Mouse (Mus musculus): Measurements from ENCODE around the gene Gm10320.

Gm10320 gene

DNA sequence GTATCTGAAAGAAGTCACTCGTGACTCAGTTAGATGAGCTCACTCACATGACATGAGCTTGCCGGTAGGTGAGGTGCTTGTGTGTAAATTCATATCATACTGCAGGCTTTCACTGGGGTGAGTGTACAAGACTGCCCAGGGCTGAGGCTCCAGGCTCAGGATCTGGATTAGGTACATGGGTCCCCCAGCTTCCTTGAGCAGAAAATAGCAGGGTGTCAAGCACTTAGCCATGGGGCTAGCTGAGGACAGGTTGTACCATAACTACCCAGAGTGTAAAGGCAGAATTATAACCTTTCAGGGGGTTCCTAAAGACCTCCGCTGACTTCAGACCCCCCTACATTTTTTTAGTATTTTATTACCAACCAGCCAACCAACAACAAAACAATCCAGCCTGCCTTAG is at the start of gene Gm10320:
Gene Gm10320 (minus strand): TSS at position 93 of the 400 bp plus-strand sequence.
- DNase-seq, result no peak

DNA sequence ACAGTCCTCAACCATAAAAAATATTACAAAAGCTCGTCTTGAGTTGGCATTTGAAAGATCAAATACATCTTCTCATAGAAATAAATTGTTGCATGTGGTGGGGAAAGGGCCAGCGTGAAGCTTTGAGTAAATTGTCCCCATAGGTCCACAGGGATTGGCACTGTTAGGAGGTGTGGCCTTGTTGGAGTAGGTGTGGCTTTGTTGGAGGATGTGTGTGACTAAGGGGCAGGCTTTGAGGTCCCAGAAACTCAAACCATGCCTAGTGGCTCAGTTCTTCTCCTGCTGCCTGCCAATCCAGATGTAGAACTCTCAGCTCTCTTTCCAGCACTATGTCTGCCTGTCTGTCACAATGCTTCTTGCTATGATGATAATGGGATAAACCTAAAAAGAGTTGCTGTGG is 49.8 kb upstream of the Gm10320 start:
- no peak for DNase-seq

DNA sequence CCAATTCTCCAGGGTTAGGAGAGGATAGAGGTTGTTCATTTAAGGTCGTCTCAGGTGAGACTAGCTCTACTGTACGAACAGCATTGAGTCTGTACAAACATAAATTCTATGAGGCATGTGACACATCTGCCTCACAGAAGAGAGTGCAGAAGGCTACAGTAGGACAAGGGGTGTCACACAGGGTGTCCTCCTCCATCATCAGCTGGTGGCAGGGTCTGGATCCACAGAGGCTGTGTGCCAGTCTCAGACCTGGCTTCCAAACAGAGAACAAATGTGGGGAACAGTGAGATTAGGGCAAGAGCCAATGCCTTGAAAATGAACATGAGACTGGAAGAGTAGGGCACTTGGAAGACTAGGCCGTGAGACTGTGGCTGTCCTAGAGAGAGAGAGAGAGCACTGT is 48.4 kb upstream of the Gm10320 start:
- no peak for DNase-seq

DNA sequence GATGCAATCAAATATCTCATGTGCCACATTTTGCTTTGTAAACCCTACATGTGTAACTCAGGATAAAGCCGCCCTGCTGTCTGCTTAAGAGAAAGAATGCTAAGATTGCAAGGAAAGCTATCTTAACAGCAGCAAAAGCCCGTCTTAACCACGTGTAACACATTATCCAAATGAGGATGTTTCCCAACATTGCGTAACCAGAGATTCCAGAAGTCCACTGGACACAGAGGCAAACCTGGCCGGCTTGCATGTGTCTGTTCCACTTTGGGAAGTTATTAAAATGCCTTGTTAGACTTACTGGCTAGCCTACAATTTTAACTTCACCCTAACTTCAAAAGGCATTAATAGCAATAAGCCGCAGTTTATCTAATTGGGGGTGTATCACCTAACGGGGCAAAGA is 47.5 kb upstream of the Gm10320 start:
- no peak for DNase-seq

DNA sequence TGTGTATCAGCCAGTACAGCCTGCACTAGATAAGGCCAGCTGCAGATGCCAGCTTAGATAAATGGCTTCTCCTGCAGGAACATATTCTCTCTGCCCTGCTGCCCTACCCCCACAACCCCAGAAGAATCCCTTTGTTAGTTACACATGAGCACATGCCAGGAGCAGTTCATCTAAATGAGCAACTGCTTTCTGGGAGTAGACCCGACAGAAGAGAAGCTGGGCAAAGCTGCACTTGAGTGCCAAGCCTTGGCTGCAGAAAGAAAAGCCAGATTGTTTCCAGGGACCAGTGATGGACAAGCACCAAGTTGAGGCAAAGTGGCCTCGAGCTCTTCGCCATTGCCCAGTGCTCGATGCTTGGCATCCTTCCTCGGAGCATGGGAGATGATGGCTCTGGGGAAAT is 46.8 kb upstream of the Gm10320 start:
- no peak for DNase-seq

DNA sequence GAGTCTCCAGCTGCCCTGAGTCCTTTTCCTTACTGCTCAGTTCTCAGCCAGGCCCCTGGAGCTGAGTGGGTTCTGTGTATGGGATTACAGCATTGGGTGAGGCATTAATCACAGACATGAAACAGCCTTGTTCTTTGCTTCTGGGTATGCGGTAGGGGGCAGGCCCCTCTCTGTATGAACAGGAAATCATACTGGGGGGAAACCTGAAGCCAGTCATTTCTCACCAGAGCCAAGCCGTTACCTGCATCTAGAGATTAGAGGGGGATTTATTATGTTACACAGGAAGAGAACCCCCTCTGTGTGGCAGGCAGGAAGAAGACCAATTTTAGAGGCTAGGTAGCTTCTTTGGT is 43.1 kb upstream of the Gm10320 start:
- DNase-seq, result no peak

DNA sequence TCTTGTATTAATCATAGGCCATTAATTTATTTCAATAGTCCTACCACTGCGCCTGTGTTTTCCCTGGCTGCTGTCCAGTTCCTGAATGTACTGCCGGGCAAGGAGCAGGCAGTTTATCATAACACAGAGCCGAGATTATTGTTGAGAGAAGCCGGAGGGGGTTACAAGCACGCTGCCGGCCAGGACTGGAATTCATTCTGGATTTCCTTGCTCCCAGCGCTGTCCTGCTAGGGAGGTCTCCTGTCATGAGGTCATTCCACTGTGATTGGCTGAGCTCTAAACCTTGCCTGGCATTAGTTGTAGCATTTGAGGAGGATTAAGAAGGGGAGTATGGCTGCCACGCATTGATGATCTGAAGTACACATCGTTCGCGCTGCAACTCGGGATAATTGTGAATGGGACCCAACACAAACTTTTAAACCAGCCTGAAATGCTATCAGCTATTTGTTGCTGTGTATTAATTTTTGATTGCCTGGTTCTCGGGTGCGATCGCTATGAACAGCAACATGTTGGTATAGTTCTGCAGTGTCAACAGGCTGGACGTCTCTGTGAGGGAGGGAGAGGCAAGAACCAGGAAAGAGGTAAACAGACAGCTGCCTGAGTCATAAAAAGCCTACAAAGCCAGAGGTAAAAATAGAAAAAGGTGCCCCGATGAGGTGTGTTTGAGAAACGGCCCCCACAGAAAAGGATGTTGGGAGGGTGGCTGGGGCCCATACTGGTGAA is 42.5 kb upstream of the Gm10320 start:
- DNase-seq, result peak; percentile 28 to 31

DNA sequence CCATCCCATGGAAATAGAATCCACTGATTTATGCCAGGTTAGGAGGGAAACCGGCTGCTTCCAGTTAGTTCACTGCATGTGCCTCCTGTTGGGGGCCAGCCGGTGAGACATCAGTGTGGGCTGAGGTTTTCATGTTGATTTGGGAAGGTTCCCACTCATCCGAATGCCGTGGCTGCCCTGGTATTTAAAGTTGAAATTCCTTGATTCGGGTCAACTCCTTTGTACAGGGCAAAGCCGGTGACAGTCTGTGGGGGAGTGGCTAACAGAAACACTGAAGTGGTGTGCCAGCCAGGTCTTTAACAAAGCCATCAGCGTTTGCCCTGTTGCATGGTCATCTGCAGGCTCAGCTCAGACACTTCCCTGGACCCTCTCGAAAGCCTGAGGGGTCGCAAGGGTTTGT is 41.6 kb upstream of the Gm10320 start:
- DNase-seq, result peak in 1 of 2 experiments; percentile 12

DNA sequence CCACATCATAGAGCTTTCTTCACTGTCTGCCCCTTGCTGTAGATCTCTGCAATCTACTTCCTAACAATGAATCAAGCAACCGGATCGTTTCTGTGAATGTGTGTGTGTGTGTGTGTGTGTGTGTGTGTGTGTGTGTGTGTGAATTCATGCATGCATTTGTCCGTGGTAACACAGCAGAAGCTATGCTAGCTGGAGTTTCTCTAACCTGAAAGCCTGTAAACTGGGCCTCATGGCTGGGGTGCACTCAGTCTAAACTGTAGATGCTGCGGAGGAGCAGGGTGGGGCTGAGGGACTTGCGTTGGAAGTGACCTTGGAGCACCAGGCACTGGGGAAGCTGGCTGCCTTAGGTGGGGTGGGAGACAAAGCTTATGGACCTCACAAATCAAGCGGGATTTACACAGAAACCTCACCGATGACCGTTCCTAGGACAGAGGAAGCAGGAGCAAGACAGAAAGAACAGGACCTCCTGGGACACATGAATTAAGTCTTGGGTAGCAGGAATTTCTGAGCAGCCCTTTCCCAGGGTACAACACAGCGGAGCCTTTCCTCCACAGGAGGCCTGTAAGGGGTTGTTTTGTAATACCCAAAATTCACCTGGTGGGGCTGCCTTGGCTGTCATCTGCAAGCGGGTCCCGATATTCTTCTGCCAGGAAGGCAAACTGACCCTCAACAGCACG is 41.0 kb upstream of the Gm10320 start:
- DNase-seq, result no peak

DNA sequence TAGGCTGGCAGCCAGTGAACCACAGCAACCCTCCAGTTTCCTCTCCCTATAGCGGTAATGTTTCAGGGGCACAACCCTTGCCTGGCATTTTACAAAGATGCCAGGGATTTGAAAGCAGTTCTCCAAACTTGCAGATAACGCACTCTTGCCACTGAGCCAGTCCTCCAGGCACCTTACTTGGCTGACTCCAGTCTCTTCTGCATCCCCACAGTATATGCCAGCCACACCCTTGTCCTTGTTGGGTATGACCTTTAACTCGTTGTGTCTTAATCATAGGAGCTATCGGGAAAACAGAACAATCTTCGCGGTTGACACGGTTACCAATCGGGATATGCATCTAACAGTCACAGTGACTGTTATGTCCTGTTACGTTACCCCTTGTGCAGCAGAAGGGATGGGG is 40.2 kb upstream of the Gm10320 start:
- DNase-seq, result no peak

DNA sequence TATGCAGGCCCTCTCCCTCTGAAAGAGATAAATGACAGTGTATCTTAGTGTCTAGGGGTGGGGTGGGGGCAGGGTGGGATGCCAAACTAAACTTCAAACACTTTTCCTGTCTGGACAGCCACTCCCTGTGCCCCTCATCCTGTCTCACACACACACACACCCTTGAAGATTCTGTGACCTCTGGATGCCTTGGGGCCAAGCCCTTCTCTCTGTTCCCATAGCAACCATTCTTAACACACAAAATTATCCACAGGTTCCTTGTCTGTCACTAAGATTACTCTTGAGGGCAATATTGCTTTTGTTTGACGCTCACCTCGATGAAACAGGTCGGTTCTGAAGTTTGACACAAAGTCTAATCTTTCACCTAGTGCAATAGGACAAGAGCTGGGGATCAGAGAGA is 39.5 kb upstream of the Gm10320 start:
- DNase-seq, result no peak

DNA sequence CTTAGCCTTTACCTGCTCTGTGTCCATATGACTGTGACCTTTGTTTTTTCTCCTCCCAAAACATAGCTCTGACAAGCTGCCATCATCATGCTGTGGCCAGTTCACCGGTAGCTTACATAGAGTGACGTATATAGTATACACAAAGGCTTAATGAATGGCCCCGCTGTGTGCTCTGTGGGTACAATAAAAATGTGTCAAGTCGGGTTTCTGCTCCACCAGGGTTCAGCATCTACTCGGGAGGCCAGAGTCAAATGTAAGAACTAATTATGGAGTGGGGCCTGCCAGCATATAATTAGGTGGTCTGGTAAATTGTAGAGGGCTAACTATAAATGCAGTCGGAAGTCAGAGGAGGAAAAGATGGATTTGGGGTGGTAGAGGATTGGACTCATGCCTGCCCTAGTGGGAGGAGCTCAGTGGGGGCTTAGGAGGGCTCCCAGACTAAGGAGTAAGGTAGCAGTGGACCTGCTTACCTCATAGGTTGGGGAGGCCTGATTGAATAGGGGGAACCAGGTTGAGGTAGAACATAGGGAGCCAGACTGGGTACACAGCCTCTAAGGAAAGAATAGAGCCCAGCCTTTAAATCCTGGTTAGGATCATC is 32.0 kb upstream of the Gm10320 start:
- DNase-seq, result no peak

DNA sequence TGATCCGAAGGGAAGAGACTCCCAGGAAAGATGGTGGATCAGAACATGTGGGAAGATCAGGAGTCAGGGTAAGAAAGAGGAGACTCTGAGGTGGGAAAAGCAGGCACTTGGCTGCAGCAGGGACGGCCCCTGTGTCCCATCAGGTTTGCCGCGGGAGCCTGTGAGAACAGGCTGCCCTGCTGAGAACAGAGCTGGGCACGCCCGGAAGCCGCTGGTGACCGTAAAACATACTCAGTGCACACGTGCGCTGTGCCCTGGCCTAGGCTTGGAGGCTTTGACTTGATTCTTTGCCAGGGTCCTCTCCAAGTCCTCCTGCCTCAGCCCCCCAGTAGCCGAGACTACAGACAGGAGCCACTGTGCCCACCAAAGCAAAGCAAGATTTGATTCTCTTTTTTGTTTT is 26.5 kb upstream of the Gm10320 start:
- DNase-seq, result no peak

DNA sequence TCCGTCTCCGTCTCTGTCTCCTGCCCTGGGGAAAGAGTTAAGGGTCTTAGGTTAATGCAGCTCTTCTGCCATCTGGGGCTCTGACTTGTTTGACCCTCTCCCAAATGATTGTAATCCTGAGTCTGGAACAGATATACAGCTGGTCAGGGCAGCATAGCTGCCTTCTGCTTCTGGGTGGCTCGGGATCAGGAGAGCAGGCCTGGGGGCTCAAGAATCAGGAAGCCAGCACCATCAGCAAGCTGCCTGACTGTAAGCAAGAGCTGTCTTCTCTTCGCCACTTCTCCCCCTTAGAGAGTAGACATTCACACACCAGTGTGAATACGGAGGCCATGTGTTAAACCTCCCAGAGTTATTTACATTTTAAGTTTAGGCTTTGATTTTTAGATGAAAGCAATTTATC is 25.9 kb upstream of the Gm10320 start:
- DNase-seq, result no peak

DNA sequence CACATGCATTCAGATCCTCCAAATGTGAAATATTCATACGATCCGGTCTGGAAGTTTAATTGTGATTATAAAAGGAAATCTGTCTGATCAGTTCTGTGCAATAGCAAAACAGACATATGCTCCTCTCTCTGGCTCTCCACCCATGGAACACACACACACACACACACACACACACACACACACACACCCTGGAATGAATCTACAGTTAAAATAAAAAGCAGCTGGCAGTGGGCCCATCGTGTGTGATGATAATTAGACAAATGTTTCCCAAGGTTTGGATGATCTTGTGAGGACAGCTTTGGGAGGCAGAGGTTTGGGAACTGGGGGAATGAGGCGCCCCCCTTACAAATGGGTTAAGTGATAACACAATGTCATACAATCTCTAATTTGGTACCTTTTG is 25.2 kb upstream of the Gm10320 start:
- DNase-seq, result no peak

DNA sequence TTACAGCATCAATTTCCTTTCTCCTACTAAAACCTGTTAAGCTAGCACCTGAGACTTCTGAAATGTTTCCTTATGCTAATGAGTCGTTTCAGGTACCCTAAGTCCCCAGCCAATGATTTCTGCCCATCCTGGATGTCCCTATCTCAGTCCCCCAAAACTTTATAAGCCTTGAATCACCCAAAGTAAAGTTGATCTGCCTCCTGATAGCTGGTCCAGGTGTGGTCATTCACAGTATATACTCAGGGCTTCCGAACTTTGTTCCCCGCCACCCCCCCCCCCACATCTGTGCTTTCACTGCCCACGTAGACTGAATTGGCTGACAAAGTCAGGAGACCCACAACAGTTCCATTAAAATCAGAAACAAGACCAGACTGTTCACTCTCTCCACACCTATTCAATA is 20.3 kb upstream of the Gm10320 start:
- DNase-seq, result no peak

DNA sequence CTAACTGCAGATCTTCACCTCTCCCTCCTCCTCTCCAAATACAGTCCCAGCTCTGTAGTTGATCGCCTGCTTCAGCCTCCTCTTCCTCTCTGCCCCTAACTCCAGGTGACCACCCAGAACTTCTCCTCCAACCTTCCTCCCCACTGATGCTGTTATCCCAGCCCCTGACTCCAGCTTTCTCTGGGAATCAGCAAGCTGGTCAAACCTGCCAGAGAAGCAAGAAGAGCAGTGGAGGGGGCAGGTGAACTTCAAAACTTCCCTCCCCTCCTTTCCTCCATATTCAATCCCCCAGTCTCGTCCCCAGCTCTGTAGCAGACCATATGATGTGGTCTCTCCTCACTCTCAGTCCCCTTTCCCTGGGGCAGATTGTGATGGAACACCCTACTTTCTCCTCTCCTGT is 15.9 kb upstream of the Gm10320 start:
- DNase-seq, result no peak

DNA sequence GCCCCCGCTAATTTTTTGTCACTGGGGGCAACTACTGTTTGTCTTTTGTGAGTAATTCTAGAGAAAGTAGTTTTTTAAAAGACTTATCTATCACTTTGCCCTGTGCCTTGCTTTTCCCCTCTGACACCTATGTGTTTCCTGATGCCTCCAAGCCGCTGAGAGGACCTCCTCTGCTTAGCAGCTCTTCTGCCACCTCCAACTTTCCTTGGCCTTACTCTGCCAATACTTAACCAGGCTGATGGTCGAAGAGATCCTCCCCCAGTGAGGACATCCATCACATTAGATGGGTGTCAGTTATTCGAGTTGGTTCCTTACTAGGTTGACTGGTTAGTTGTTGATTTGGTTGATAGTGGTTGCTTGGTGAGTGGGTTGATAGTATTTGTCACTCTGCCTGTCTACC is 14.7 kb upstream of the Gm10320 start:
- DNase-seq, result no peak

DNA sequence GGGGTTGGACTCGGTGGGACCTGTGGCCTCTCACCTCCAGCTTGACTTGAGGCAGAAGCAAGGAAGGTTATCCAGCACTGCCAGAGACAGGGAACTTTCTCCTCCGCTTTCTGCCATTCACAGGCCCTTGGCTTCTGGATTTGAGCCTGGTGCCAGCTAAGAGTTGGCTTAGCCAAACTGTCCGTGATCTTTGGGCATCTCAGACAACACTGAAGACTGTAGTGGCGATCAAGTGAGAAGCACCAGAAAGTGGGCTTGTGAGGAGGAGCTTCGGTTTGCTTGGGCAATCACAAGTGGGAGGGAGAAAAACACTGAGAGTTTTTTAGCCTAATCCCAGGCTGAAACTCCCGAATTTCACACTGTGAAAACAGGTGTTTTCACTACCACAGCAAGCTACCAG is 14.2 kb upstream of the Gm10320 start:
- no peak for DNase-seq

DNA sequence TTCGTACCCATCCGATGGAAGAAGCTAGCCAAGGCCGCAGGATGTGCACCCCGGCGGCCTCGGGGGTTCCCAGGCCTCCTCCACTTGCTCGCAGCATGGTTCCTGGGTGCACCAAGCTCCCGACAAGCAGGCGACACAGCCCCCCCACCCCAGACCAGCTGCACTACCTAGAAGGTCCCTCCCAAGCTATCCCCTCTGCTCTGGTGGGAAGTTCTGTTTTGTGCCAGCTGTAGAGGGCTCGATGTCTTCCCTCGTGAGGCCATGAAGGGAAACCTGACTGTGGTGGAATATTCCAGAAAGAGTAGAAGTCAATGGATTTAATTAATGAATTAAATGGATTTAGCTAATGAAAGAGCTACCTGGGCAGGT is 13.7 kb upstream of the Gm10320 start:
- no peak for DNase-seq

DNA sequence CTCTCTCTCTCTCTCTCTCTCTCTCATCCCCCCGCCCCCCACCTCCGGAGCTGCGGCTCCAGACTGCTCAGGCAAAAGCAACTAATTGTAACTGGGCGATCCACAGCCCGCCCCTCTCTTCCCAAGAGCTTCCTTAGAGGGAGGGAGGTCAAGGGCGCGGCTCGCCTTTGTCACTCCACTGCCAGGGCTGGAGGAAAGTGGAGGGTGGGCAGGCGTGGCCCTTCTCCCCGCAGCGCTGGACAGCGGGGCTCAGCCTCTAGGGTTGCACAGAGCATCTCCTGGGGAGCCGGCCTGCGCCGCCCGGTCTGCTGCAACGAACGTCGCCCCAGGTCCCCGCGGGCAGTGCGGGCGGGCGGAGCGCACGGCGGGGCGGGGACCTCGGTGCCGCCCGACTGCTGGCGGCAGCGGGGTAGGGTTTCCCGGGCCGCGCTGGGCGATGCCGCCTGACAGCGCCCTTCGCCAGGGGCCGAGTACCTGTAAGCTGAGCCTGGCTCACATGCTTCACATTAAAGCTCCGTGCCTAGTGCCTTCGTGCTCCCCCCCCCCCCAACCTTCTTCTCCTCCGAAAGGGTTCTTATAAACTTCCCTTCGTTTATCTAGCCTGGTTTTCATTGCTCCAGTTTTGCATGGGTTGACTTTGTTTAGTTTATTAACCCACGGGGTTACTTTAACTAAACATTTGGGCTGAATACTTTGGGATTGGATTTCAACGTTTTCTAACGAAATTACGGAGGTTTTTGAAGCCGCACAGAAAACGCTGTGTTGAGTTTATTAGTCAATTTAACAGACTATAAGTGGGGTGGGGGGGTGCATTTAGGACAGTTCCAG is 13.1 kb upstream of the Gm10320 start:
- DNase-seq, result peak in 1 of 2 experiments; percentile 7

DNA sequence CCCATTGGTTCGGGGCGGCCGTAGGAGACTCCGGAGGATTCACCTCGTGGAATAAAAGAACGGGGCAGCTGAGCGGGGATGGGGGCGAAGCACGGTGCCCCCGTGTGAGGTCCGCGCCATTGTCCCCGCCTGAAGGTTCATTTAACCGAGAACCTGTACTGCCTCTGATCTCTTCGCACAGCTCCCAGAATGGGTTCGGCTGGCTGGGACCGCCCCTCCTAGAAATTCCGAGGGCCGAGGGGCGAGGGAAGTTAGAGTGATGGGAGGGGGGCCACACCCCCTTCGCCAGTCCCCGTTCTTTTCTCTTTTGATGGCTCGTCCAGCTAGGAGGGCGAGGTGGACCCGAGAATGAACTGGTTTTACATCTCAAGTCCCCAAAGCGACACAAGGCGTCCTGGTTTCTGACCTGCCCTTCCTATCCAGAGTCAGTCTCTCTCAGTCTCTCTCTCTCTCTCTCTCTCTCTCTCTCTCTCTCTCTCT is 12.4 kb upstream of the Gm10320 start:
- no peak for DNase-seq

DNA sequence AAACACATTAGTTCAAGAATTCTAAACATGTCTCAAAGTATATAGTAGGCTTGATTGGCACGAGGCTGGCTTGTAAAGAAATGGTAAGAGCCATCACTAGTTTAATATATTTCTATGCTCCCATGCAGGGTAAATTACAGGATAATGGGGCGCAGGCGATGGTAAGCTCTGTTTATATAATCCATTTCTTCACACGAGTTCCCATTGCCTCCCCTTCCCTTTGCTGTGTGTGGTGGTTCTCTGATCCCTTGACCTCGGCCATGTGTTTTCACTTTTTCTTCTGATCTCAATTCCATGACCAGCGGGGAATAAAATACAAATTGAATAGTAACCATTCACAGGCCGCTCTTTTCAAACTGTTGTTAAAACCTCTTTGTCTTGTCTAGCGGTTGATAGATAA is 11.8 kb upstream of the Gm10320 start:
- no peak for DNase-seq

Measured in cerebellum, postnatal 36 days (tissue).